Comparison of ENCODE assay signal across 8 mouse cellular contexts in genomic region chr3:102691802-102692484, GRCm38 (mm10). TPM values are rescaled to one million over a fixed set of nuclear protein-coding genes. Genes with fewer than 3 reads are reported as not detected.
A peak's percentile ranks its signal among the peaks of the same experiment; 100 is the strongest.
DNase-seq lines count a peak whose midpoint lies in the region; ATAC-seq and TF ChIP-seq lines count a peak whose summit lies in the region.

No protein-coding gene starts in this region.

- peak in 1 of 2 experiments; percentile 8 for DNase-seq in spleen, adult 2 months (ENCODE audit: low read depth in 1 of 2, low spot score in 2 of 2)
- DNase-seq in spleen, adult 12 weeks (ENCODE audit: low spot score): no peak
- peak; percentile 89 for DNase-seq in embryo, embryonic 10.5 days (ENCODE audit: low spot score)
- peak; percentile 54 to 64 for DNase-seq in gastrocnemius, postnatal 36 days
- DNase-seq in kidney, adult 11 months: peak; percentile 43
- peak; percentile 51 to 56 for DNase-seq in left cerebral cortex, postnatal 36 days (ENCODE audit: low spot score in 2 of 2)

- intact Hi-C loops in gastrocnemius, postnatal 36 days (cut with DNase I): loop anchor here (2.0 to 10.0 kb wide), 3 partner anchors 355 to 617 kb away; no protein-coding TSS in a partner anchor
- intact Hi-C loops in left cerebral cortex, postnatal 36 days (cut with DNase I): loop anchor here (2.0 to 10.0 kb wide), 5 partner anchors 227 to 607 kb away; partner anchors contain the start of genes Casq2 and Ngf

- no peak overlapping the region for H3K27ac ChIP-seq in spleen, adult 2 months (ENCODE audit: insufficient read depth, low read length)
- H3K27ac ChIP-seq in midbrain, embryonic 16.5 days (ENCODE audit: low read length): no peak overlapping the region
- no peak overlapping the region for H3K27ac ChIP-seq in testis, adult 2 months (ENCODE audit: control insufficient read depth, insufficient read depth, low read depth, low read length)

- no peaks in the 10 kb centered on the region for H3K9me3 ChIP-seq in midbrain, embryonic 16.5 days (replicated peaks; ENCODE audit: control insufficient read depth, low read length, poor library complexity, severe bottlenecking)

- 47% methylated on average over 11 of the region's 11 CpGs for WGBS in spleen, adult 2 months
- 42% methylated on average over 11 of the region's 11 CpGs for WGBS in midbrain, embryonic 16.5 days

- no peak for TF ChIP-seq POLR2A in spleen, adult 2 months (IDR thresholded peaks at IDR 0.05; ENCODE audit: low read depth, low read length)
- no peak for TF ChIP-seq POLR2A in testis, adult 2 months (IDR thresholded peaks at IDR 0.05; ENCODE audit: control insufficient read depth, low read depth, low read length)

- H3K36me3 ChIP-seq in spleen, adult 2 months (ENCODE audit: control insufficient read depth, insufficient read depth, low read length): no peaks in the 10 kb centered on the region
- no peaks in the 10 kb centered on the region for H3K36me3 ChIP-seq in midbrain, embryonic 16.5 days (ENCODE audit: control insufficient read depth, insufficient read depth, low read length)
- H3K36me3 ChIP-seq in testis, adult 2 months (ENCODE audit: control insufficient read depth, insufficient read depth, low read length): no peaks in the 10 kb centered on the region

- H3K9ac ChIP-seq in midbrain, embryonic 16.5 days (ENCODE audit: low read depth, low read length): no peak overlapping the region

- H3K4me1 ChIP-seq in spleen, adult 2 months (ENCODE audit: control insufficient read depth, insufficient read depth, insufficient read length): no peaks in the 10 kb centered on the region
- no peaks in the 10 kb centered on the region for H3K4me1 ChIP-seq in midbrain, embryonic 16.5 days (ENCODE audit: control insufficient read depth, insufficient read depth, low read length)
- no peaks in the 10 kb centered on the region for H3K4me1 ChIP-seq in testis, adult 2 months (ENCODE audit: control insufficient read depth, insufficient read depth, low read length)

- H3K27me3 ChIP-seq in spleen, adult 2 months (ENCODE audit: control insufficient read depth, insufficient read depth, low read length): no peaks in the 10 kb centered on the region
- no peaks in the 10 kb centered on the region for H3K27me3 ChIP-seq in midbrain, embryonic 16.5 days (ENCODE audit: control insufficient read depth, insufficient read depth, low read depth, low read length)
- no peaks in the 10 kb centered on the region for H3K27me3 ChIP-seq in testis, adult 2 months (ENCODE audit: control insufficient read depth, insufficient read depth, low read length)

- ATAC-seq in midbrain, embryonic 16.5 days: peak; percentile 86

- no peak overlapping the region for H3K4me2 ChIP-seq in midbrain, embryonic 16.5 days (ENCODE audit: low read length)

- peak; percentile 67; the same call in 1 of the 2 replicates for TF ChIP-seq CTCF in spleen, adult 2 months (IDR thresholded peaks at IDR 0.05; ENCODE audit: extremely low read depth, insufficient read depth, insufficient read length, insufficient replicate concordance)
- TF ChIP-seq CTCF in testis, adult 2 months (IDR thresholded peaks at IDR 0.05; ENCODE audit: control insufficient read depth, insufficient read depth, insufficient replicate concordance, low read depth, low read length): peak; percentile 68; the same call in 1 of the 2 replicates

- no peak overlapping the region for H3K4me3 ChIP-seq in spleen, adult 2 months (ENCODE audit: extremely low read depth, insufficient read depth, insufficient read length)
- H3K4me3 ChIP-seq in midbrain, embryonic 16.5 days (ENCODE audit: low read depth, low read length): no peak overlapping the region
- H3K4me3 ChIP-seq in testis, adult 2 months (ENCODE audit: control insufficient read depth, low read depth, low read length): no peak overlapping the region

RNA-seq across cellular contexts. Expression of gene Tspan2, which starts 42.4 kb away (rescaled TPM):
- polyA plus RNA-seq in spleen, adult 2 months (2012; rRNA removed): 1.5 TPM in 2 replicates
- 1 to 10 TPM; 4.4 to 4.9 TPM for total RNA-seq in gastrocnemius, postnatal 36 days (2021)
- total RNA-seq in left cerebral cortex, postnatal 36 days (2021): 100 to 1,000 TPM in 1 of 2 experiments, 10 to 100 TPM in 1; 72.9 to 121 TPM
- polyA plus RNA-seq in midbrain, embryonic 16.5 days (2015; fragmentation: Nextera tagmentation; extraction: Ambion mirVana): 11.6 and 11.8 TPM in 2 replicates
- 0.96 and 0.98 TPM in 2 replicates for polyA plus RNA-seq in testis, adult 2 months (2012; rRNA removed)
